Mouse (Mus musculus) liver, embryonic 15.5 days (tissue): ENCODE measurements around the gene Ptpn5. TPM values are rescaled to one million over a fixed set of nuclear protein-coding genes. Genes with fewer than 3 reads are reported as not detected.

Experiments
- ATAC-seq: fragments of 200-750 bp; cut with Nextera tagmentation; 2 replicates; pipeline ENCODE4 v1.8.0; 2017; ENCODE audit warnings: moderate number of reproducible peaks, mild to moderate bottlenecking, moderate library complexity; ENCODE audit not compliant: insufficient read depth
- H3K27ac ChIP-seq: fragments of 300-500 bp; sonication (generic); replicated peaks from 2 replicates; pipeline ENCODE4 v1.5.1; 2015; ENCODE audit warnings: mild to moderate bottlenecking, inconsistent platforms
- H3K27me3 ChIP-seq: fragments of 300-500 bp; sonication (generic); 2 replicates; pipeline ENCODE4 v1.6.1; 2015; ENCODE audit warnings: mild to moderate bottlenecking, inconsistent platforms
- H3K36me3 ChIP-seq: fragments of 300-500 bp; sonication (generic); replicated peaks from 2 replicates; pipeline ENCODE4 v1.6.1; 2015; ENCODE audit warnings: moderate library complexity, mild to moderate bottlenecking, inconsistent platforms
- H3K4me1 ChIP-seq: fragments of 300-500 bp; sonication (generic); replicated peaks from 2 replicates; pipeline ENCODE4 v1.6.1; 2015; ENCODE audit warnings: inconsistent platforms
- H3K4me2 ChIP-seq: fragments of 300-500 bp; sonication (generic); 2 replicates; pipeline ENCODE4 v1.6.1; 2015; ENCODE audit warnings: moderate library complexity, mild to moderate bottlenecking, inconsistent platforms
- H3K4me3 ChIP-seq: fragments of 300-500 bp; sonication (generic); replicated peaks from 2 replicates; pipeline ENCODE4 v1.5.1; 2015; ENCODE audit warnings: mild to moderate bottlenecking, inconsistent platforms
- H3K9ac ChIP-seq: fragments of 300-500 bp; sonication (generic); 2 replicates; pipeline ENCODE4 v1.6.1; 2015; ENCODE audit warnings: moderate library complexity, mild to moderate bottlenecking, inconsistent platforms
- H3K9me3 ChIP-seq: fragments of 300-500 bp; sonication (generic); replicated peaks from 2 replicates; pipeline ENCODE4 v1.6.1; 2016; ENCODE audit warnings: inconsistent platforms
- WGBS: fragments of 180-500 bp; shearing (Covaris S2); methylation state at CpG from one replicate; pipeline ENCODE4 v1.1.7; 2015; ENCODE audit warnings: mixed read lengths; ENCODE audit not compliant: insufficient replicate concordance; 5-methylcytosine and 5-hydroxymethylcytosine counted together
- polyA plus RNA-seq: library from polyadenylated mRNA; unstranded; fragments of >200 nt; fragmentation: Nextera tagmentation; extraction: Ambion mirVana; gene quantifications from 2 replicates; pipeline ENCODE4 v1.2.1, GENCODE M21; 2015

Gene Ptpn5
- polyA plus RNA-seq, 1 experiment from 2014 or later: not detected

- no peak for ATAC-seq
- Histone ChIP-seq H3K36me3 (no peaks in the 10 kb centered on the region), H3K27me3 (no peaks in the 10 kb centered on the region), H3K9ac (no peak overlapping the region), H3K4me2 (no peak overlapping the region), H3K4me3 (no peak overlapping the region), H3K4me1 (no peaks in the 10 kb centered on the region), H3K27ac (no peak overlapping the region), H3K9me3 (no peaks in the 10 kb centered on the region)
- 33% methylated on average over 6 of the region's 6 CpGs for WGBS
Measured at GRCm38 (mm10) chr7:47144299-47144698, 10.8 kb upstream of the Ptpn5 start.

DNA sequence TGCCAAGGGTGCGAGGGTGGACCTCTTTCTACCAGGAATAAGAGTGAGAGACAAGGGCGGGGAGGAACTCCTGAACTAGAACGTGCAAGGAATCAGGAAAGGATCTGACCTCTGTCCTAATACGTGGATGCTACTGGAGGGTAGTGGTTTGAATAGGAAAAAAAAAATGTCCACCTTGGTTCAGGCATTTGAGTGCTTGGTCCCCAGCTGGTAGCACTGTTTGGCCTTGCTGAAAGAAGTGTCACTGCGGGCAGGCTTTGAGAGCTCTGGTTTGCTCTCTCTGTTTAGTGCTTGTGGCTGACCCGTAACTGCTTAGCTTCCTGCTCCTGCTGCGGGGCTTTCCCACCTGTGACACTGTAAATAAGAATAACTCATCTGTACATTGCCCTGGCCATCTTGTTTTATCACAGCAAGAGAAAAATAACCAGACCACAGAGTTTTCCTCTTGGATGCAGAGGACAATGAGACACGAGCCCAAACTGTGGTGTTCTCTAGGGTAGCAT is 6.4 kb upstream of the Ptpn5 start:
- Histone ChIP-seq H3K27me3 (peaks cover 4% of the 10 kb centered on the region; the same call in 1 of the 2 replicates), H3K9me3 (no peaks in the 10 kb centered on the region), H3K27ac (no peak overlapping the region), H3K4me1 (no peaks in the 10 kb centered on the region), H3K4me3 (no peak overlapping the region), H3K9ac (no peak overlapping the region), H3K36me3 (no peaks in the 10 kb centered on the region), H3K4me2 (no peak overlapping the region)
- ATAC-seq: no peak
- 60% methylated on average over 8 of the region's 8 CpGs for WGBS

DNA sequence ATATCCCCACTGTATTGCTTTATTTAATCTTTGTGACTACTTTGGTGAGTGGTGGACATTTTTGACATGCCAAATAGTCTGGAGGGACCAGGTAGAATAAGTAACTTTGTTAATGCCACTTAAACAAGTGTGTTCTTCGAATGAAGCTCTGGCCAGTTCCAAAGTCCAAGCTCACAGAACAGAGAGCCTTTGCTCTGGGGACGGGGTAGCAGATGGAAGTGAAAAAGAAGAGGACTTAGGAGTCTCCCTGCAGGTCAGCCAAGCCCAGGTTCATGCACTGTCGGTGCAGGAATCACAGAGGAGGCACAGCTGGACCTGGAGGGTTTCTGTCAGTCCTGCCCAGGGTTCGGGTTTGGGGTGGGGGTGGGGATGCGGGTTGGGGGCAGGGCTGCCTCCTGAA is 1.1 kb upstream of the Ptpn5 start:
- 31% methylated on average over 5 of the region's 5 CpGs for WGBS

GRCm38 (mm10) chr7:47132931-47133260 is 588 bp downstream of the Ptpn5 start:
- H3K36me3 ChIP-seq: no peaks in the 10 kb centered on the region
- 0 out of 2 replicates have a peak, but pooled peaks cover 7% of the 10 kb centered on the region for H3K4me1 ChIP-seq
- no peaks in the 10 kb centered on the region for H3K9me3 ChIP-seq
- 5% methylated on average over 10 of the region's 10 CpGs for WGBS
- H3K27me3 ChIP-seq: peaks cover 54% of the 10 kb centered on the region
- no peak overlapping the region for H3K9ac ChIP-seq
- peak overlapping the region; percentile 60 for H3K4me2 ChIP-seq
- no peak for ATAC-seq
- H3K4me3 ChIP-seq: no peak overlapping the region
- H3K27ac ChIP-seq: no peak overlapping the region

More for the DNA sequence above, 1.1 kb upstream of the Ptpn5 start:
- 0 out of 2 replicates have a peak, but pooled peaks cover 7% of the 10 kb centered on the region for H3K4me1 ChIP-seq
- H3K4me3 ChIP-seq: no peak overlapping the region
- H3K27ac ChIP-seq: no peak overlapping the region
- no peak for ATAC-seq
- H3K4me2 ChIP-seq: no peak overlapping the region
- H3K36me3 ChIP-seq: no peaks in the 10 kb centered on the region
- H3K27me3 ChIP-seq: peaks cover 54% of the 10 kb centered on the region
- no peak overlapping the region for H3K9ac ChIP-seq
- no peaks in the 10 kb centered on the region for H3K9me3 ChIP-seq

DNA sequence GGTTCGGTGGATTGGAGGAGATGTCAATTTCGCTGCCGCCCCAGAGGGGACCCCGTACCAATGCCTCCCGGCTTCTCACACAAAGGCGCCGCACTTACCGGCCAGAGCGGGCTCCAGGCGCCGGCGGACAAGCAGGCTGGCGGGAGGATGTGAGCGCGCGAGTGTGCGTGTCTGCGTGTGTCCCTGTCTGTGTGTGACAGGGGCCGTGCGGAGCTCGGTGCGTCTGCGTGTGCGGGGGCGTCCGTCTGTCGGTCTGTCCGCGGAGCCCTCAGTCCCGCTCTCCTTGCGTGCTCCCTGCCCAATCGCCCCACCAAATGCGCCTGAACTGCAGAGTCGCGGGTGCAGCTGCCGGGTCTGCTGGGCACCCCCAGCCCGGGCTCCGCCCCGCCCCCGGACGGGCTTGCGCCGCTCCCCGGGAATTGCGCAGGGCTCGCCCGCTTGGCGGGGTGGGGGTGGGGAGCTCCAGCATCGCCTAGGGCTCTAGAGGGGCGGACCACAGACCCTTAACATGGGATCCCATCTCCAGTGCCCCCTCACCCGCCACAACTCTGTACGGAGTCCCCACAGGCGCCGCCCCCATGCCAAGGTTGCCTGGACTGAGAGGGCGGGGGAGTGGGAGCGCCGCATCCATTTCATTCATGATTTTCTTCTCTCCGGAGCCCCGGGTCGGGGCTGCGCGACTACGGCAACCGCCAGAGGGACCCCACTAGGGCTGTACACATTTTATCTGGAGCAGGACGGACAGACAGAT is 1.1 kb downstream of the Ptpn5 start:
- H3K27me3 ChIP-seq: peaks cover 54% of the 10 kb centered on the region
- no peak for ATAC-seq
- H3K4me2 ChIP-seq: peak overlapping the region; percentile 60
- no peaks in the 10 kb centered on the region for H3K36me3 ChIP-seq
- H3K9ac ChIP-seq: no peak overlapping the region
- H3K4me1 ChIP-seq: 0 out of 2 replicates have a peak, but pooled peaks cover 7% of the 10 kb centered on the region
- no peak overlapping the region for H3K27ac ChIP-seq
- 2% methylated on average over 64 of the region's 65 CpGs for WGBS
- peak overlapping the region; percentile 42 for H3K4me3 ChIP-seq
- H3K9me3 ChIP-seq: no peaks in the 10 kb centered on the region

DNA sequence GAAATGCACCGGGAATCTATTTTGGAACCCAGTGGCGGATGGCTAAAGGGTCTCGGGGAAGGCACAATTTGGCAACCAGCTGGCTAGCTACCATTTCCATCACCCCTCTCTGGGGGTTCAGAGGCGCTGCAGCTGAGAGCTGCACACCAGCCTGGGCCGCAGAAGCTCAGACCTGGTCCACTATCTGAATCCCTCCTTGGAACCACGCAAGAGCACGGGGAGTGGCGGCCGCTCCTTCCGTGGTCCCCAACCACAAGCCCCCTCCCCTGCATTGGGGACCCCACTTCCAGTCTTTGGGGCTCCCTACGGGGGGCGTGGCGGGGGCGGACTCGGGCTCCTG is 1.7 kb downstream of the Ptpn5 start:
- H3K36me3 ChIP-seq: no peaks in the 10 kb centered on the region
- H3K4me3 ChIP-seq: peak overlapping the region; percentile 42; the same call in 1 of the 2 replicates
- H3K4me2 ChIP-seq: peak overlapping the region; percentile 60
- H3K4me1 ChIP-seq: 0 out of 2 replicates have a peak, but pooled peaks cover 7% of the 10 kb centered on the region
- no peak for ATAC-seq
- no peak overlapping the region for H3K27ac ChIP-seq
- WGBS: 3% methylated on average over 15 of the region's 15 CpGs
- no peak overlapping the region for H3K9ac ChIP-seq
- peaks cover 54% of the 10 kb centered on the region for H3K27me3 ChIP-seq
- no peaks in the 10 kb centered on the region for H3K9me3 ChIP-seq

- H3K9me3 ChIP-seq: no peaks in the 10 kb centered on the region
- H3K36me3 ChIP-seq: no peaks in the 10 kb centered on the region
- H3K4me1 ChIP-seq: 0 out of 2 replicates have a peak, but pooled peaks cover 7% of the 10 kb centered on the region
- H3K4me2 ChIP-seq: no peak overlapping the region
- 23% methylated on average over 8 of the region's 8 CpGs for WGBS
- H3K4me3 ChIP-seq: no peak overlapping the region
- no peak for ATAC-seq
- no peak overlapping the region for H3K27ac ChIP-seq
- peaks cover 54% of the 10 kb centered on the region for H3K27me3 ChIP-seq
- H3K9ac ChIP-seq: no peak overlapping the region
Measured at GRCm38 (mm10) chr7:47131258-47131657, 2.2 kb downstream of the Ptpn5 start.

- Histone ChIP-seq H3K27me3 (no peaks in the 10 kb centered on the region), H3K36me3 (no peaks in the 10 kb centered on the region), H3K9me3 (no peaks in the 10 kb centered on the region), H3K27ac (no peak overlapping the region), H3K9ac (no peak overlapping the region), H3K4me2 (no peak overlapping the region), H3K4me1 (no peaks in the 10 kb centered on the region), H3K4me3 (no peak overlapping the region)
- WGBS: 61% methylated on average over 3 of the region's 3 CpGs
- no peak for ATAC-seq
Measured at GRCm38 (mm10) chr7:47122026-47122425, 11.5 kb downstream of the Ptpn5 start.

GRCm38 (mm10) chr7:47116666-47117065 is 16.8 kb downstream of the Ptpn5 start:
- Histone ChIP-seq H3K9ac (no peak overlapping the region), H3K9me3 (no peaks in the 10 kb centered on the region), H3K4me3 (no peak overlapping the region), H3K4me1 (no peaks in the 10 kb centered on the region), H3K27ac (no peak overlapping the region), H3K36me3 (no peaks in the 10 kb centered on the region), H3K27me3 (no peaks in the 10 kb centered on the region), H3K4me2 (no peak overlapping the region)
- 50% methylated on average over 6 of the region's 6 CpGs for WGBS
- ATAC-seq: no peak

- no peak overlapping the region for H3K27ac ChIP-seq
- no peaks in the 10 kb centered on the region for H3K9me3 ChIP-seq
- H3K4me1 ChIP-seq: no peaks in the 10 kb centered on the region
- no peaks in the 10 kb centered on the region for H3K36me3 ChIP-seq
- WGBS: 51% methylated on average over 2 of the region's 2 CpGs
- no peak overlapping the region for H3K9ac ChIP-seq
- no peak overlapping the region for H3K4me3 ChIP-seq
- no peak overlapping the region for H3K4me2 ChIP-seq
- no peaks in the 10 kb centered on the region for H3K27me3 ChIP-seq
- no peak for ATAC-seq
Measured at GRCm38 (mm10) chr7:47115491-47115890, 18.0 kb downstream of the Ptpn5 start.

GRCm38 (mm10) chr7:47113383-47113782 is 20.1 kb downstream of the Ptpn5 start:
- no peaks in the 10 kb centered on the region for H3K36me3 ChIP-seq
- no peak overlapping the region for H3K4me2 ChIP-seq
- no peaks in the 10 kb centered on the region for H3K27me3 ChIP-seq
- ATAC-seq: no peak
- H3K4me3 ChIP-seq: no peak overlapping the region
- 69% methylated on average over 7 of the region's 7 CpGs for WGBS
- H3K9me3 ChIP-seq: no peaks in the 10 kb centered on the region
- H3K4me1 ChIP-seq: no peaks in the 10 kb centered on the region
- no peak overlapping the region for H3K9ac ChIP-seq
- H3K27ac ChIP-seq: no peak overlapping the region

GRCm38 (mm10) chr7:47112036-47112435 is 21.4 kb downstream of the Ptpn5 start:
- Histone ChIP-seq H3K9me3 (no peaks in the 10 kb centered on the region), H3K27ac (no peak overlapping the region), H3K27me3 (no peaks in the 10 kb centered on the region), H3K9ac (no peak overlapping the region), H3K4me1 (no peaks in the 10 kb centered on the region), H3K36me3 (no peaks in the 10 kb centered on the region), H3K4me3 (no peak overlapping the region), H3K4me2 (no peak overlapping the region)
- ATAC-seq: no peak
- 71% methylated on average over 5 of the region's 5 CpGs for WGBS
